ENCODE assay signal across 9 mouse cellular contexts in the genomic region with DNA sequence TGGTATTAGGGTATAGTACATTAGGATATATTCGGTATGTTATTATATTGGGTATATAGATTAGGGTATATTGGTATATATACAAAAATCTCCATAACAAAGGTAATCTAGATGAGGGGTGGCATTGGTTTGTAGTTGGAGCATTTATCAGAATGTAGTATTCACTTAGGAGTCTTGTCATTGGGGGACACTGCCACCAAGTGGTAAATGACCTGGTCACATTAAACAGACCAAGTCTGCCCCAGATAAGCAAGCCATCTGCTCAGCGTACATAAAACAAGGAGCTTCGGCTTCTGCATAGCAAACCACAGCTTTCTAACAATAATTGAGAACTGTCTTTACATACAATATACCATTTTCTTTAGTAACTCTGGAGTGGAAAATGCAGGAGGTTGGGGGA.
A peak's percentile ranks its signal among the peaks of the same experiment; 100 is the strongest.
DNase-seq lines count a peak whose midpoint lies in the region; ATAC-seq lines count a peak whose summit lies in the region.
"Had no signal": no experiment of that assay in that cellular context is flagged by ENCODE, and none has a peak within 500 bp of the region (broad histone marks: within the 10 kb centered on the region; RNA-seq: fewer than 3 reads in every experiment).

No protein-coding gene starts in this region.

- H3K36me3 ChIP-seq in heart, embryonic 11.5 days (ENCODE audit: control insufficient read depth, insufficient read depth, low read length): no peaks in the 10 kb centered on the region

- no peaks in the 10 kb centered on the region for H3K9me3 ChIP-seq in heart, embryonic 11.5 days (replicated peaks; ENCODE audit: control insufficient read depth, low read length)

- peaks cover 9% of the 10 kb centered on the region for H3K4me1 ChIP-seq in heart, embryonic 11.5 days (ENCODE audit: control insufficient read depth, insufficient read depth, low read length)

- no peak overlapping the region for H3K27ac ChIP-seq in heart, embryonic 11.5 days (ENCODE audit: low read depth, low read length)

- no peak for ATAC-seq in heart, embryonic 11.5 days (replicated peaks; ENCODE audit: insufficient number of reproducible peaks, low FRiP score, low TSS enrichment)
- ATAC-seq in megakaryocyte, adult 5-6 weeks (ENCODE audit: poor library complexity, severe bottlenecking): no peak

- peak; percentile 55 for DNase-seq in heart, adult 11 months
- DNase-seq in ovary, postnatal 14 days (ENCODE audit: low spot score): peak; percentile 13
- DNase-seq in ovary, postnatal 10 days (ENCODE audit: low spot score): no peak
- DNase-seq in cerebellum, postnatal 25 days: peak; percentile 51 to 78
- peak; percentile 31 for DNase-seq in lung, postnatal 14 days
- DNase-seq in thymus, postnatal 4 days: no peak

- H3K9ac ChIP-seq in heart, embryonic 11.5 days (ENCODE audit: low read depth, low read length): no peak overlapping the region

- H3K4me3 ChIP-seq in heart, embryonic 11.5 days (ENCODE audit: low read depth, low read length): no peak overlapping the region
- H3K4me3 ChIP-seq: myocyte had no signal

- 44% methylated on average over 3 of the region's 3 CpGs for WGBS in heart, embryonic 11.5 days (ENCODE audit: insufficient replicate concordance)

- no peak overlapping the region for H3K4me2 ChIP-seq in heart, embryonic 11.5 days

- no peaks in the 10 kb centered on the region for H3K27me3 ChIP-seq in heart, embryonic 11.5 days (ENCODE audit: control insufficient read depth, insufficient read depth, low read length)

Comparison
In these comparisons a context has a peak if more than half of its experiments do, and no peak if none do; other contexts are left out.
1. DNase-seq: peak in heart, adult 11 months (single experiment), ovary, postnatal 14 days (single experiment), cerebellum, postnatal 25 days (2 of 2) and lung, postnatal 14 days (single experiment); none in ovary, postnatal 10 days (single experiment) and thymus, postnatal 4 days (single experiment).